Mouse (Mus musculus): ENCODE measurements at regions not wholly inside any gene's neighbourhood (a gene's known extent, or its start where the extent isn't known, plus 50 kb on each side); places are given as distances from the start of the nearest gene placed in this dataset.

DNA sequence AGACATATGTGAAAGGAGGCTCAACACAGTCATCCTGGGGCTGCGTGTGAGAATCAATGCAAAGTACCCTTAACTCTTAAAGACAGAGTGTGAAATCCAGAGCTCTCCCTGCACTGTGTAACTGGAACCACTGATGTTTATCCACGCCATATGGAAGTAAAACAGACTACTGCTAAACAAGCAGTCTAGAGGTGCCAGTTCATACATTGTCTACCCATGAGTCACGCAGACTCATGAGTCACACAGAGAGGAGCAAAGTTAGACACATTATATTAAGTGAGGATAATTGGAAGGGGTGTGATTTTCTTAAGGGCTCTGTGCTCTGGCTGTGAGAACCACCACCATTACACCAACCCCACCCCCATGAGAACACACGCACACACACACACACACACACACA is 516.8 kb downstream of the Fam19a5 start:
- TF ChIP-seq ZNF384 (IDR thresholded peaks at IDR 0.05; ENCODE audit: low read depth, low read length) (no peak), ZC3H11A (IDR thresholded peaks at IDR 0.05; ENCODE audit: borderline replicate concordance, low read depth, low read length) (no peak), MAFK (IDR thresholded peaks at IDR 0.05; ENCODE audit: insufficient read depth, low read depth, low read length) (no peak), CHD2 (IDR thresholded peaks at IDR 0.05; ENCODE audit: low read depth, low read length) (no peak), HCFC1 (IDR thresholded peaks at IDR 0.05; ENCODE audit: borderline replicate concordance, insufficient read depth, low read length) (no peak)

All from ES-E14 (cell line).